Mouse (Mus musculus) left cerebral cortex, postnatal 4 days (tissue): ENCODE data around the gene Tbx6. TPM values are rescaled to one million over a fixed set of nuclear protein-coding genes. Genes with fewer than 3 reads are reported as not detected.
A peak's percentile ranks its signal among the peaks of the same experiment; 100 is the strongest.

ENCODE experiments used
- DNase-seq: peaks from one replicate; pipeline ENCODE4 v3.0.0-alpha.2; 2022
- intact Hi-C: fragments of 180-260 bp; cut with DNase I; formaldehyde crosslinking; loops from one replicate; pipeline ENCODE4 v1.15.1; 2025
- total RNA-seq, 2 experiments: library from RNA; stranded (reverse); gene quantifications; 2 replicates each; pipeline ENCODE4 v1.2.3; 2021

The Tbx6 gene
- total RNA-seq, 2 experiments from 2014 or later: 0.40 to 0.58 TPM

DNA sequence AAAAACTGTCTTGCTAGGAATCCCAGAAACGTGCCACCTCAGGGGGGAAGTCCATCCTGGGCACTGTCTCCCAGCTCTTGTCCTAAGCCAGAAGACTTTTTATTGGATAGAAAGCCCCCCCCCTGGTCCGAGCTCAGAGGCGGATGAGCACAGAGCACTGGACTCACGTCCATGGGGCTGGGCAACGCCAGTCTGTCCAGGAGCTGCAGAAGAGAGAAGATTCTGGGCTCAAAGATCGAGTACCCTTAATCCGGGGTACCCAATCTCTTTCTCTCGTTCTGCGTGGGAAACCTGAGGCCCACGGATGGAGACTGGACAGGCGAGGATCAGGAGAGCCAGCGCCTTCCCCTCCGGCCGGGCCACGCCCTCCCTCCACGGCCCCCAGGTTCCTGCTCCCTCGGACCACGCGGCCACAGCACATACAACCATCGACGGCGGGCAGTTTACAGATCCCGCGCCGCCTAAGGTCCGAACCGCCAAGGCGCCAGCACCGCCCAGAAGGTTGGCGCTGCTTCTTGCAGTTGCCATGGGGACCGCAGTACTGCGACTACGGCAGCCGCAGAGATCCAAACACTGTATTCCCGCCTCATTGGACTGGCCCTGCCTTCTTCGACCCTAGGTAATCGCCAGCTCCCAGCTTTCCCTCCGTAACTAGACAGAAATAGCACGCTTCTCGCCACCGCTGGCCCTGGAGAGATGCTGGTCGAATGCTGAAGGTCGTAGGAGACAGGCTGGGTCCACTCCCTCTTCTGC is 27.6 kb downstream of the Tbx6 start:
- intact Hi-C loops: no loop called here
- DNase-seq: peak; percentile 90

- intact Hi-C loops: no loop called here
- DNase-seq: no peak
These were observed 28.6 kb downstream of the Tbx6 start for GRCm38 (mm10) chr7:126809723-126810369.

DNA sequence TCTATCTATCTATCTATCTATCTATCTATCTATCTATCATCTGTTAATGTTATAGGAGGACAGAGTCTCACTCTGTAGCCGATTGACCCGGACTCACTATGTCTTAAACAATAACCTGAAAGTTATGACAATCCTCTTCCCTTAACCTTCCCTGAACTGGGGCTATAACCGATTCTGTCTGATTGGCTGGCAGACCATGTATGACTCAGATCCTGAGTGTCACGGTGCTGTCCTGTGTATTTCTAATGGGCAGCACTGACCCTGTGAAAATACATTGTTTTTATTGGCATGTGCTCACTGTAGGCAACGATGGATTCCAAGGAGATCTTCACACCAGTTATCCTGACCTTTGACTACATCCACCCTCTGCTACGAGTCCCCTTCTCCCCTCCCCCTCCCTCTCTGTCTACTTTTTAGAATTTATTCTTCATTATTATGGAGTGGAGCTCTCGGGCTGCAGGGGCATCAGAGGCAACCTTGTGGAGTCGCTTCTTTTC is 34.5 kb downstream of the Tbx6 start:
- intact Hi-C loops: no loop called here
- DNase-seq: no peak

DNA sequence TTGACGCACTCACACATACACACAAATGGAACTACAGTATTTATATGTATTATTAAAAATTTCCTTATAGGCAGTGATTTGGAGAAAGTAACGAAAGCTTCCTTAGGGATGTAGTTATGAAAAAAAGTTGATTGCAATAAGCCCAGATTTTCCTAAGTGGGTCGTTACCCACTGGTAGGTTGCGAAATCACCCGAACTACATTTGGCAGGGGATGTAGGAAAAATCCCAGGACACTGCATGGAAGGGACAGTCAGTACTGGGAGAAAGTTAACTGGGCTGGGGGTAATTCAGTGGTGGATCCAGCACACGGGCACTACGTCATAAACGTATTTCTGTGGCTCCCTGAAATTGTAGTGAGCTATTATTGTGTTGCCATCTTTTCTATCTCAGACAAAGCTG is 35.2 kb downstream of the Tbx6 start:
- DNase-seq: no peak
- intact Hi-C loops: no loop called here

- no peak for DNase-seq
- intact Hi-C loops: no loop called here
These were observed 36.3 kb downstream of the Tbx6 start for GRCm38 (mm10) chr7:126817595-126817994.

- no peak for DNase-seq
- intact Hi-C loops: no loop called here
These were observed 37.5 kb downstream of the Tbx6 start for GRCm38 (mm10) chr7:126818818-126819217.

- intact Hi-C loops: loop anchor here (5.0 kb wide), 1 partner anchor 150 kb away; no protein-coding TSS in a partner anchor
- DNase-seq: peak; percentile 86
These were observed 40.7 kb downstream of the Tbx6 start for GRCm38 (mm10) chr7:126821835-126822511.

GRCm38 (mm10) chr7:126822741-126823140 is 41.5 kb downstream of the Tbx6 start:
- intact Hi-C loops: loop anchor here (5.0 kb wide), 1 partner anchor 150 kb away; no protein-coding TSS in a partner anchor
- DNase-seq: no peak

DNA sequence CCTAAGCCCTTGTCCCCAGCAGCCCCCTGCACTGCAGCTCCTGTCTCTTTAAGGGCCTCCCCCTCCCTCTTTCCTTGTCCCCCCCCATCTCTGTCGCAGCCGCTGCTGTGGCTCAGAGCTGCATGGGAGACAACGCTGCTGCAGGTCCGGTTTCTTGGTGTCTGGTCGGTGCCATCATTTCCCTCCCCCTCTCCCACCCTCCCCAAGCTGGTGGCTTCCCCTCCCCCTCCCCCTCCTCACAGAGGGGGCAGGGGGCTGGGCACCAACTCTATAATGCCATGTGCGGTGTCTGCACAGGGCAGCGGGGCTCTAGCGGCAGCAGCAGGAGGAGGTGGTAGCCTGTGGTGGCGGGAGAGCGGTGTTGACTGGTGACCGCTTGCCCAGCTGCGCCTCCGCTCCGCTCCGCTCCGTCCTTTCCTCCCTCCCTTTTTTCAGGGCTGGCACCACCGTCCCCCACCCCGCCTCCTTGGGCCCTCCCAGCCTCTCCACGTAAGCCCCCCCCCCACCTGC is 42.0 kb downstream of the Tbx6 start:
- DNase-seq: peak; percentile 81
- intact Hi-C loops: loop anchor here (5.0 kb wide), 1 partner anchor 149 kb away; no protein-coding TSS in a partner anchor

DNA sequence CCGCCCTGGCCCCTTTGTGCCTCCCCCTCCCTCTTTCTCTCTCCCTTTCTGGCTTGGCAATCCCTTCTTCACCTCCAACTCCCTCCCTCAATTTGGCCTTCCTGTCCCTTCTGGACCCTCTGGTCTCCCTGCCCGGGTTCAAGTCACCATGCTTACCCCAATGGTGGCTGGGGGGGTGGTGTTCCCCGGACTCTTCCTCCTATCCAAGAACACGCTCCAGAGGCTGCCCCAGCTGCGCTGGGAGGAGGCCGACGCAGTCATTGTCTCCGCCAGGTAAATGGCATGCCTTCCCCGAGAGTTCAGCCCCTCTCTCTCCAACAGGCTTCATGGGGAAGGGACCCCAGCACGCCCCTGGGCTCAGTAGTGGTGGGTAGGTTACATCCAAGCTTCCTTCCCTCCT is 42.7 kb downstream of the Tbx6 start:
- intact Hi-C loops: loop anchor here (5.0 kb wide), 1 partner anchor 148 kb away; no protein-coding TSS in a partner anchor
- DNase-seq: no peak

- DNase-seq: no peak
- intact Hi-C loops: loop anchor here (5.0 kb wide), 1 partner anchor 287 kb away; no protein-coding TSS in a partner anchor
These were observed 44.1 kb downstream of the Tbx6 start for GRCm38 (mm10) chr7:126825403-126825802.

- intact Hi-C loops: loop anchor here (5.0 kb wide), 1 partner anchor 286 kb away; no protein-coding TSS in a partner anchor
These were observed 44.7 kb downstream of the Tbx6 start for GRCm38 (mm10) chr7:126825952-126826351.

DNA sequence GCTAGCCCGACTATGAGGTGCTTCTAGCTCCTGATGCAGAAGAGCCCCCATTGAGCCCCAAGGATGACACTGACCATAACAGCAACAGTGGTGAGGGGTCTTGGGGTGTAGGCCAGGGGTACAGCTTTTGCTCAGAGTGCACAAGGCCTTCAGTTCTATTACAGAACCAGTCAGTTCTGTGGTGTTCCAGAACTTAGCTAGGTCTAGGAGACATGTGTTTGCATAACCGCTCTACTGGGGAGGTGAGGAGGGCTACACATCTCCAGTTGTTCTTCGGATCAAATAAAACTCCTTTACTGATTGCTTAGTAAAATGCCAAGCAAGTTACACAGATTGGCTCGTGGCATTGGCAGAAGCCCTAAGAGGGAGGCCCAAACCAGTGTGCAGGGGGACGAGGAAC is 50.3 kb downstream of the Tbx6 start, which contains the start of gene 4930451I11Rik:
Gene 4930451I11Rik, minus strand, starts transcription at position 101 of the 400 bp plus-strand sequence.
- intact Hi-C loops: no loop called here
- DNase-seq: no peak

More at GRCm38 (mm10) chr7:126825952-126826351, 44.7 kb downstream of the Tbx6 start:
- DNase-seq: no peak

DNA sequence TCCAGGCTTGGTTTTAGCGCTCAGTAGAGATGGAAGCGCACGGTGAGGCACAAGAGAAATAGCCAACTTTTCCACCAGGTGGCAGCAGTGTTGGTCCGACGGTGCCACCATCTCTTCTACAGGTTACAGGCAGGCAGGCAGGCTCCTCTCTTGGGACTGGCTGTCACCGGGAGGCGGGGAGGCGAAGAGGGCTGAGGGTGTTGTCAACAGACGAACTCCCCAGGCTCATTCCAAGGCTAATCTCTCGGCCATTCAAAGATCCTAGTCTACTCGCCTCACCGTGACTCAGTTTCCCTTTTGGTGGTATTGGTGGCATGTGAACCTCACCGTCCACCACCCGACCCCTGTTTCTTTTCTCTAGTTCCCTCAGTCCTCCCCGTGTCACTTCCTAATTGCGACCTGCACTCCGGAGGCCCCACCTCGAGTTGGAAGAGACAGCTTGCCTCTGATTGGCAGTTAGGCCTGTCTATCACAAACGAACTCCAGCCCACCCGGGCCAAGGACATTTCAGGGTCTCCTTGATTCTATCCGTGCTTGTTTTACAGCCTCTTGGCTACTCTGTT is 50.8 kb downstream of the Tbx6 start:
- DNase-seq: peak; percentile 83
- intact Hi-C loops: no loop called here

GRCm38 (mm10) chr7:126833294-126833693 is 52.0 kb downstream of the Tbx6 start:
- intact Hi-C loops: no loop called here
- no peak for DNase-seq

Other genes with a start within 250 kb of the Tbx6 start
- 100 to 1,000 TPM; 212 to 226 TPM for gene Eif3c, start 215.1 kb upstream of the Tbx6 start, total RNA-seq
- gene Apobr, start 196.5 kb upstream of the Tbx6 start, total RNA-seq: under 1 TPM; 0.30 to 0.58 TPM
- gene Cln3, start 195.7 kb upstream of the Tbx6 start, total RNA-seq: 10 to 100 TPM; 26.5 to 32.0 TPM
- not detected for gene Il27, start 186.5 kb upstream of the Tbx6 start, total RNA-seq
- 1 to 10 TPM; 6.6 to 7.0 TPM for gene Nupr1, start 150.6 kb upstream of the Tbx6 start, total RNA-seq
- 10 to 100 TPM; 49.9 to 53.0 TPM for gene Sgf29, start 132.2 kb upstream of the Tbx6 start, total RNA-seq
- 1 to 10 TPM; 2.9 to 3.1 TPM for gene Sult1a1, start 105.1 kb upstream of the Tbx6 start, total RNA-seq
- 100 to 1,000 TPM; 107 to 115 TPM for gene Bola2, start 86.1 kb upstream of the Tbx6 start, total RNA-seq
- 10 to 100 TPM; 25.4 to 26.5 TPM for gene Slx1b, start 85.7 kb upstream of the Tbx6 start, total RNA-seq
- gene Coro1a, start 73.7 kb upstream of the Tbx6 start, total RNA-seq: 100 to 1,000 TPM; 137 to 143 TPM
- gene Mapk3, start 21.9 kb upstream of the Tbx6 start, total RNA-seq: 100 to 1,000 TPM; 196 to 202 TPM
- gene Gdpd3, start 15.1 kb upstream of the Tbx6 start, total RNA-seq: 1 to 10 TPM; 5.2 to 5.5 TPM
- 100 to 1,000 TPM; 110 to 113 TPM for gene Ypel3, start 4.5 kb upstream of the Tbx6 start, total RNA-seq
- 10 to 100 TPM; 71.1 to 79.7 TPM for gene Ppp4c, start 11.0 kb downstream of the Tbx6 start, total RNA-seq
- gene Fam57b, start 16.2 kb downstream of the Tbx6 start, total RNA-seq: 100 to 1,000 TPM; 165 to 167 TPM
- not detected for gene 4930451I11Rik, start 50.2 kb downstream of the Tbx6 start, total RNA-seq
- gene Doc2a, start 65.9 kb downstream of the Tbx6 start, total RNA-seq: 10 to 100 TPM; 74.3 to 84.4 TPM
- gene Hirip3, start 80.5 kb downstream of the Tbx6 start, total RNA-seq: 10 to 100 TPM; 31.5 to 41.2 TPM
- gene Ino80e, start 80.9 kb downstream of the Tbx6 start, total RNA-seq: 10 to 100 TPM; 61.7 to 65.2 TPM
- gene Taok2, start 103.2 kb downstream of the Tbx6 start, total RNA-seq: 100 to 1,000 TPM; 158 to 165 TPM
- 10 to 100 TPM; 19.4 to 20.8 TPM for gene Tmem219, start 141.4 kb downstream of the Tbx6 start, total RNA-seq
- gene Kctd13, start 147.4 kb downstream of the Tbx6 start, total RNA-seq: 100 to 1,000 TPM; 151 to 167 TPM
- 10 to 100 TPM; 26.5 to 31.9 TPM for gene Asphd1, start 168.1 kb downstream of the Tbx6 start, total RNA-seq
- gene Sez6l2, start 169.1 kb downstream of the Tbx6 start, total RNA-seq: 100 to 1,000 TPM; 214 to 235 TPM
- gene Cdipt, start 194.4 kb downstream of the Tbx6 start, total RNA-seq: 100 to 1,000 TPM in 1 of 2 experiments, 10 to 100 TPM in 1; 92.7 to 104 TPM
- gene Cdiptos, start 194.6 kb downstream of the Tbx6 start, total RNA-seq: not detected
- 1 to 10 TPM; 5.4 to 6.0 TPM for gene Mvp, start 233.1 kb downstream of the Tbx6 start, total RNA-seq
- 1 to 10 TPM in 1 of 2 experiments, not detected in 1; 1.6 TPM for gene Pagr1b, start 235.0 kb downstream of the Tbx6 start, total RNA-seq
- gene Pagr1a, start 235.9 kb downstream of the Tbx6 start, total RNA-seq: 10 to 100 TPM; 10.2 to 15.4 TPM
- 10 to 100 TPM; 36.7 to 48.6 TPM for gene Gm42742, start 239.6 kb downstream of the Tbx6 start, total RNA-seq
- gene Prrt2, start 239.7 kb downstream of the Tbx6 start, total RNA-seq: 100 to 1,000 TPM; 132 to 136 TPM
- gene Maz, start 245.6 kb downstream of the Tbx6 start, total RNA-seq: 100 to 1,000 TPM; 322 to 334 TPM